Mouse (Mus musculus): ENCODE measurements around the gene Pcbp4.

Gene Pcbp4

DNA sequence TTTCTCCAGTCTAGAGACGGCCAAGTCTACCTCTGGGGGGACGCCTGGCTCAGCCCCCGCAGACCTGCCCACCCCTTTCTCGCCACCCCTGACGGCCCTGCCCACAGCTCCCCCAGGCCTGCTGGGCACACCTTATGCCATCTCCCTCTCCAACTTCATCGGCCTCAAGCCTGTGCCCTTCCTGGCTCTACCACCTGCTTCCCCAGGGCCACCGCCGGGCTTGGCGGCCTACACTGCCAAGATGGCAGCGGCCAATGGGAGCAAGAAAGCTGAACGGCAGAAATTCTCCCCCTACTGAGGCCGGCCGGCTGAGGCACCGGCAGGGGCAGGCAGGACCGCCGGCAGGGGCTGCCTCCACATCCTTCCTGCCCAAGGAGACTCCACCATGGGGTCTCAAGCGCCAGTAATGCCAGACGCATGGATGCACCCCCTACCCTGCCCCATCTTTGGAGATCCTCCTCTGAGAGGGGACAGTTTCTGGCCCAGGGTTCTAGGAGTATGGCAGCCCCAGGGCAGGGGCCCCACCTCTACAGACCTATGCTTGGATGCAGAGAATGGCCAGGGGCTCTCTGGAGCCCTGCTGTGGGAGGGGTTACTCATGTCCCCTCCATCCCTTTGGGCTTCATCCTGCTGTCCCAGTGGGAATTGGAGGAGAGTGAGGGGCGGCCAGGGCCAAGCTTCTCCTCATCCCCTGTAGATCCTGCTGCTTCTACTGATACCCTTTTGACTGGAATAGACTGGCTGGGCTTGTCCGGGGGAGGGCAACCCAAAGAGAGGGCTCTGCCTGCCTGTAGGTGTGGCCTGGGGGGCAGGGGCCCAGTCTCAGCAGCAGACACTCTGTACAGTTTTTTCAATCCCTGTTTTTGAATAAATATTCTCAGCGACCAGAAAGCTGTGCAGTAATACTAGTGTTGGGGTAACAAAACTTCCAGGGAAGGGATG is 10.3 kb downstream of the Pcbp4 start:
- in situ Hi-C loops (cut with MseI, MboI): no loop called here

DNA sequence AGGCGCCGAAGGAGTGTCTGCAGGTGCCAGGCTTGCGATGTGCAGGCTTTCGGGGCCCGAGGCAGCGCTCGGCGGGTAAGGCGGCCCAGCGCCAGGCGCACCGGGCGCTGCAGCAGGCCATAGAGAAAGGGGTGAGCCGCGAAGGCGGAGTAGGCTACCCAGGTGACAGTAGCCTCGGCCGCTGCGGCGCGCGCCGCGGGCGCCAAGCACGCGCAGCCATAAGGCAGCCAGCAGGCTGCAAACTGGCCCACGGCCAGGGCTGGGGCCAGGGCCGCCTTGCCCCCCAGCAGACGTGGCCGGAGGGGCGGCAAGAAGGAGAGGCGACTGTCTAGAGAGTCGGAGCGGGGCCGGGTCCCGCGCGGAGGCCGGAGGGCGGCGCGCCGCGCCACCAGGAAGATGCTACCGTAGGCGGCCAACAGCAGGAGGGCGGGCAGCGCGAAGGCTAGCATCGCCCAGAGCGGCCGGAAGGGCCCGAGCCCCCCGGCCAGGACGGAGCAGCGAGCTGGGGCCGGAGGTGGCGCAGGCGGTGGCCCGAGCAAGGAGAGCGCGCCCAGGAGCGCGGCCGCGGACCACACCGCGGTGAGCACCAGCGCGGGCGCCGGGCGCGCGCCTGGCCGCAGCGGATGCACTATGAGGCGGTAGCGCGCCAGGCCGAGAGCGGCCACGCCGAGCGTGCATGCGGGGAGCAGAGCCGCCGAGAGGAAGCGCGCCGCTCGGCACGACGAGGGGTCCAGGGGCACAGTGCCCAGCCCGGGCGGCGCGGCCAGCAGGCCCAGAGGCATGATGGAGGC is 11.9 kb downstream of the Pcbp4 start:
- in situ Hi-C loops (cut with MseI, MboI): no loop called here

DNA sequence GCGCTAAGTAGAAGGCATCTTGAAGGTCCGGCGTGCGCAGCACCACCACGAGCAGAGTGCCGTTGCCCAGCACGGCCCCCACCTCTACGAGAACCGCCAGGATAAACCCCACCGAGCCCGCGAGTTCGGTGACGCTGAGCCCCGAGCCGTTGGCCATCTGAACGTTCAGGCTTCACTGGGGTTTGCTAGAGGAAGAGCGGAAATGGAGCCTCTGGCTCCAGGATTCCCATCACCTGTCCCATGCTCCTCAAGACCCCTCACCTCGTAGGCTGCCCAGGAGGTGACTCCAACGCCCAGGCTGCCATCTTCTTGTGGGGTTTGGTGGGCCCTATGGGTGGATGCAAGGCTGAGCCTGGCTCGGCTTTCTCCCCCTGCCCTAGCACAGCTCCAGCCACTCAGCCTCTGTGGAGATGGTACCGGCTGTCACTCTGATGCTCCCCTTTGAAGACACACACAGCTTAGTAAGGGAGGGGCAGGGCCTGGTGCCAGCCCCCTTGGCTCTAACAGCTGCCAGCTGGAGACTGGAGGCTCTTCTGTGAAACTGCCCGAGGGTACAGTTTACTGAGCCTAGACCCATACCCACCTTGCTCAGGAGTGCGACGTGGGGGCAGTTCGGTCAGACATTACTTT is 12.6 kb downstream of the Pcbp4 start, which contains the start of gene Gpr62:
Gene Gpr62 (minus strand): TSS at position 368 of the 630 bp plus-strand sequence.
- in situ Hi-C loops (cut with MseI, MboI): no loop called here

DNA sequence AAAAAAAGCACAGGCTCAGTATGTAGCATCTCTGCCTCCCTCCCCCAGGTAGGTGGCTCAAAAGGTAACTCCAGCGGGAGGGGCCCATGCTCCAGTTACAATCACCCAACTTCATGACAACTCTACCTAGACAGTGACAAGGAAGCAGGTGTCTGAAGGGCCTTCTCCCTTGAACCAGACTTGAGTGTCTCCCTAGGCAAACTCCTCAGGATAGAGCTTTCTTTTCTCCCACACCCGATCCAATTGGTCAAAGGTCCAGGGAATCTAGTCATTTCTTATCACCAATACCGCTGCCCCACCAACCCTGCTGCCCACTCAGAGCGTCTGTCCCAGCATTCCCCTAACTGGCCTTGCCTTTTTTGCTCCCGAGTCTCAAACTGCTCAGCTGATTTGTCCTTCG is 13.6 kb downstream of the Pcbp4 start:
- in situ Hi-C loops (cut with MseI, MboI): no loop called here

- in situ Hi-C loops (cut with MseI, MboI): no loop called here
These were observed 14.7 kb downstream of the Pcbp4 start for GRCm38 (mm10) chr9:106467746-106468145.

- in situ Hi-C loops (cut with MseI, MboI): no loop called here
These were observed 16.2 kb downstream of the Pcbp4 start for GRCm38 (mm10) chr9:106469317-106469716.

- in situ Hi-C loops (cut with MseI, MboI): no loop called here
These were observed 16.7 kb downstream of the Pcbp4 start for GRCm38 (mm10) chr9:106469776-106470175.

DNA sequence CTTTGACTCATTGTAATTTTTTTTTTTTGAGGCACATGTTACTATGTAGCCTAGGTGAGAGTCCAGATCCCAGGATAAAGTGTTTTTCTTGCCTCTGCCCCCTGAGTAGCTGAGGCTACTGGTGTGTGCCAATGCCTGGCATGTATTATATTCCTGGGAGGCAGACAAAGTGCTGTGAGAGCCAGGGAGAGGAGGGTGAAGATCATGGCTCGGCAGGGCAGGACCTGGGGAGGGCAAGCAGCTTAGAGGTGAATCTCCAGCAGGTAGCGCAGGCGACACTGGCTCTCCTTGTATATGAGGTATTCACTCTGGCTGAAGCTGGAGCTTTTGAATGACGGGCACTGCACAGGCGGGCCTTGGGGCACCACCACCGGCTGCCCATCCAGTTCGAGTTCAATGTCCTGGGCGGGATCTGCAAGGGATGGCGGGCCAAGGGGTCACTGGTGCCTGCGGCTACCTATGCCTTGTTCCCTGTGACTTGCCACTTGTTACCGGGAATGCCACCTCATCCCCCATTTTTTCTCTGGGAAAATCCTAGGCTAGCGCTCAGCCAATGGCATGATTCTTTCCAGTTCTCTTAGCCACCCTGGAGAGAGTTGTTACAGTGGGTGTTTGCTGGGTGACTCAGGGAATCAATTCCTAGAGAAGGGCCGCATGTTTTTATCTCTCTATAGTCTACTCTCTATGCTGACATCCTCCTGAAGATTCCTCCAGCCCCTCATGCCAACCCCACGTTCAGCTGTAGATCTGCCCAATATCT is 18.1 kb downstream of the Pcbp4 start:
- in situ Hi-C loops (cut with MseI, MboI): no loop called here

GRCm38 (mm10) chr9:106471892-106472291 is 18.8 kb downstream of the Pcbp4 start:
- in situ Hi-C loops (cut with MseI, MboI): no loop called here

- in situ Hi-C loops (cut with MseI, MboI): no loop called here
These were observed 19.2 kb downstream of the Pcbp4 start for GRCm38 (mm10) chr9:106472321-106472720.

DNA sequence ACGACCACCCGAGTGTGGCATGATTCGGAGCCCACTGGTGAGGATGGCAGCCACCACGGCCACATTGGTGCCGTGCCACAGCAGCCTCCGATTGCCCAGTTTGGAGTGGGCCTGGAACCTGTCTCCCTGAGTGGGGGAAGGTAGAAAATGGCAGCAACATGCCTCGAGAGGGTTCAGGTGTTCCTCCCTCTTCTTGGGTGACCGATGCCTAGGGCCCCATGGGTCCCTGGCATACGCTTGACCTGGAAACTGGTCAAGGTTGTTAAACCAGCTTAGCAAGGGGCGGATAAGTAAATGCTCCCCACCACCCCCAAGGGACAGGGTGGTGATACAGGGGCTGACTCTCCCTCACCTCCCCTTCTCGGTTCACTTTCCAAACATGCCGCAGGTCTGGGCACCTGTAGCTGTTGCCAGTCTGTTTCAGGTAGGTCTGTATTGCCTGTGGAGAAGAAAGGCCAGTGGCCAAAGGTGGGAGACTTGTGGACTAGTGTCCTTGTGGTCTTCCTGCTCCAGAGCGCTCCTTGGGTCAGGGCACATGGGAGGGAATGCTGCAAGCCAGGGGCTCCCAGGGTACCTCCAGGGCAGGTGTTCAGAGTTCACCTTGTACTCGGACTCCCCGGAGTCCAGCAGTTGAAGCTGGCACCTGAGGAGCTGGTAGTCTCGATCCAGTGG is 20.1 kb downstream of the Pcbp4 start:
- in situ Hi-C loops (cut with MseI, MboI): no loop called here

DNA sequence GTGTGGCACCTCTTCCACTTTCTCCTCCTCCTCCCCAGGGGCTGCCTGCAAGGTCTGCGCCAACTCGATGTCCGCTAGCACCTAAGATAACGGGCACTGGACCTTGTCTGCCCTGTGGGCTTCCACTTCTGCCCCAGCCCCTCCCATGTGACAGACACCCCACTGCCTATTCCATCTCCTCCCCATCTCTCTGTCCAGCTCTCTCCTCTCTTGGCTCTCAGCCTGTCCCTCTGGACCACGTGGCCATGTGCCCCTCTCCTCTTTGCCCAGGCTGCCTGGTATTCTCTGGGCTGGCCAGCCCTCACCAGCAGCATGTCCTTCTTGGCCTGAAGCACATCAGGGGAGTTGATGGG is 20.6 kb downstream of the Pcbp4 start:
- in situ Hi-C loops (cut with MseI, MboI): no loop called here

GRCm38 (mm10) chr9:106474456-106474855 is 21.4 kb downstream of the Pcbp4 start:
- in situ Hi-C loops (cut with MseI, MboI): no loop called here

DNA sequence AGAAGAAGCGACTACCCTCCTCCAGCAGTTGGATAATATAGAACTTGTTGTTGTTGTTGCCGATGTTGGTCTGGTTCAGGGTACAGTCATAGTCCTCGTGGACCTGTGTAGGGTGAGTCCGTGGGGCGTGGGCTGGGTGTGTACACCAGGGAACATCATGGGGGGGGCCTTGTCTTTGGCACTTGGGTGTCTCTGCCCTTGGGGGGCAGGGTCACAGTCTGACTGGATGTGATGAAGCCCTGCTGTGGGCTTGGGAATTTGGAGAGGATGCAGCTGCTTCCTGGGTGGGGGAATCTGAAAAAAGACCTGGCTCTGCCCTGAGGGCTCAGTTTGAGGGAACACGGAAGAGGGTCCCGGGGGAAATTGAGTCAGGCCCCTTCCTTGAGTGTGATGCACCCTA is 22.0 kb downstream of the Pcbp4 start:
- in situ Hi-C loops (cut with MseI, MboI): no loop called here

DNA sequence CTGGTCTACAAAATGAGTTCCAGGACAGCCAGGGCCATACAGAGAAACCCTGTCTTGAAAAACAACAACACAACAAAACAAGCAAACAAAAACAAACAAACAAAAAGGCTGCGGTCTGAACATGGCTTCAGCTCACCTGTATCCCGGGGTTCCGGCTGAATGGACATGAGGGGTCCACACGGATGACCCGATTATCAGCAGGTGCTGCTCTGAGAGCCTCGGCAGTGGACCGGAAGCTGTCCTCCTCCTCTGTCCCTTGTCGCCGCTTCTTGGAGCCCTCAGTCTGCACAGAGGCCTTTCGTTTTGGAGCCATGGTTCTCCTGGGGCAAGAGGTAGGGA is 22.5 kb downstream of the Pcbp4 start, which contains the start of gene Rrp9:
Gene Rrp9 (plus strand): TSS at position 301 of the 339 bp plus-strand sequence.
- in situ Hi-C loops (cut with MseI, MboI): no loop called here

DNA sequence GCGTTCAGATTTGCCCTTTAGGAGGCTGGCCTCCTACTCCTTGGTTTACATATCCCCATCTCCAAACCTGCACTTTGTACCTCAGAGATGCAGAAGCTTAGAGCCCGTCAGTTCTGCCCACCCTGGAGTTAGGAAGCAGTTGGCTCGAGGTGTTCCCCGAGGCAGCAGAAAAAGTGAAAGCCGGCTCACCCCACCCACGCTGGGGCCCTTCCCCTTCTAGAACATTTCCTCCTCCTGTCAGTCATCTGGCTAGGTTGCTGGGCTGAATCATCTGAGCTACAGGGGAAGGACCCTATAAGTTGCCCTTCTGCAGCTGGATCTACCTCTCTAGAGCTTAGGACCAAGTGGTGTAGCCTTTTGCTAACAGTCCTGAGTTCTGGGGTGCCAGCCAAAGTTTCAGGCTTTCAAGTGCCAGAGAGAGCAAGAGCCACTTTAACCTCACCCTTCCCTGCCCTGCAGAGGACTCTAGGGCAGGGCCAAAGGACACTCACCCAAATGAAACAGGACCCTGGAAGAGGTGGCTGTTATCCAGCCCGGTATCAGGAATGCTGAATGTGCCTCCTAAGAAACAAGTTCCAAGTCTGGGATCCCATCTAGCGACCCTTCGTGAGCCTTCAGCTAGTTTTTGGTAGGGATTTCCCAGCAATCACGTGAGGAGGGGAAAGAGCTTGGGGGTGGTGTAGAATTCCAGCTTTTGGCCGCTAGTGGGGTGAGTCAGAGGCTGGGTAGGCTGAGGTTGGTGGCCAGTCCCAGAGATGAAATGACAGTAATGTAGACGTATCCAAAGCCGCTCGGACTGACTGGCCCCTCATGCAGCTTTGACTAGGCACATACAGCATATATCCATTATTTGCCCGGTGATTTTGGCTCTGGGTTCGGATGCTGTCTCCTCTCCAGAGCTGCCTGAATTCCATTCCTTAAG is 23.2 kb downstream of the Pcbp4 start:
- in situ Hi-C loops (cut with MseI, MboI): no loop called here

- in situ Hi-C loops (cut with MseI, MboI): no loop called here
These were observed 23.9 kb downstream of the Pcbp4 start, which contains the start of gene Parp3 for GRCm38 (mm10) chr9:106476924-106477484. Parp3 (minus strand) TSS chr9:106476949.

DNA sequence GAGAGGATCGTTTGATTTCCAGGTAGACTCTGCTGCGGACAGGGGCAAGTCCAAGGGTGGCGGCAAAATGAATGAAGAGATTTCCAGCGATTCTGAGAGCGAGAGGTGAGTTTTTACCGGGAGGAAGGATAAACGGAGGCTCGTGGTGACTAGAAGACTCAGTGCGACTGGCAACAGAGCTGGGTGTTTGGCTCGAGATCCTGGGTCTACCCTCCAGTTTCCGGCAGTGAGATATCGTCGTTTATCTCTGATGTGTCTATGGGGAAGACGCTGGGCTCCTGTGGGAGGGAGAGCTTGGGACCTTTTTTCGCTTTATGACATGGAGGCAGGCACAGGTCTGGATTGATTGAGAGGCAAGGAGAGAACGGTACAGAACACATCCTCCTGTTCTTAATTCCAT is 24.6 kb downstream of the Pcbp4 start:
- in situ Hi-C loops (cut with MseI, MboI): no loop called here

- in situ Hi-C loops (cut with MseI, MboI): no loop called here
These were observed 25.0 kb downstream of the Pcbp4 start for GRCm38 (mm10) chr9:106478101-106478500.
